Mouse (Mus musculus) frontal cortex, postnatal 10 days (tissue): Measurements from ENCODE around the gene Grk6.
"Not testable (repeated sequence)": the region's sequence is repeated elsewhere in the genome, so short reads cannot be mapped to it uniquely, and the experiment has no call there.

Experiments used
- DNase-seq, 2 experiments: peaks; one replicate each; pipeline ENCODE4 v3.0.0; 2022; ENCODE audit warnings: low spot score in 2 of 2, mixed read lengths in 1 of 2

Gene Grk6

DNA sequence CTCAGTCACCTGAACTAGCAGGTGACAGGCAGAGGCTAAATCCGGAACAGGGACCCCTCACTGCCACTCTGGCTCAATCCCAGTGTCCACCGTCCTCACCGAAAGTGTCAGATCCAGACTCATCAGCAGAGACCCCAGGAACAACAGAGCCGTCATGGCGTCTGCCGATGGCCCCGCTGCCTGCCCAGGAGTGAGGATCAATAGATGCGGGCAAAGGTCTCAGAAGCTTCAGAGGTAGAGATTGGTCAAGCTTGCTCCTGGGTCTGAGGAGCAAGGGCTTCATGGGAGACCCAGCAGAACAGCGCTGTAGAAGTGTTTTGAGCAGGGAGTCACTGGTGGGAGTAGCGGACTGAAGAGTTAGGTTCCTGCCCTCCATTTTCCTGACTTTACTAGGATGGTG lies 18.3 kb upstream of the Grk6 start, which contains the start of gene F12:
Gene F12, minus strand, starts transcription at position 181 of the 400 bp plus-strand sequence.
- DNase-seq = no peak

- DNase-seq = no peak
These were observed 15.5 kb upstream of the Grk6 start for GRCm38 (mm10) chr13:55429226-55429888.

DNA sequence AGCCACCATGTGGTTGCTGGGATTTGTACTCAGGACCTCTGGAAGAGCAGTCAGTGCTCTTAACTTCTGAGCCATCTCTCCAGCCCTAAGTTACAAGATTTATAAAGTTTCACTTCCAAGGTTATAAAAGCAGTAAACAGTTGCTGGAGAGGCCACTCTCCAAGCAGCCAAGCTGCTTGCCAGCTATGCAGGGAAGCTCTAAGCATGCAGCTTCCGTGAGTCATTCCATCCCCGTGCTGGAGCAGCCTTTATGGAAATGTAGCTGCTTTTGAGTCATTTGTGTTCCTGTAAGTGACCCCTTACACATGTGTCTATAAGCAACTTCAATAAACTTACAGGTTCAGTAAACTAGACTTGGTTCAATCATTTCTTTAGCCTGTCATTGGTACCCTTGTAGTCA lies 14.3 kb upstream of the Grk6 start:
- no peak for DNase-seq

- DNase-seq = no peak
These were observed 12.8 kb upstream of the Grk6 start for GRCm38 (mm10) chr13:55431889-55432685.

- not testable (repeated sequence) for DNase-seq
These were observed 7.7 kb upstream of the Grk6 start for GRCm38 (mm10) chr13:55437111-55437629.

DNA sequence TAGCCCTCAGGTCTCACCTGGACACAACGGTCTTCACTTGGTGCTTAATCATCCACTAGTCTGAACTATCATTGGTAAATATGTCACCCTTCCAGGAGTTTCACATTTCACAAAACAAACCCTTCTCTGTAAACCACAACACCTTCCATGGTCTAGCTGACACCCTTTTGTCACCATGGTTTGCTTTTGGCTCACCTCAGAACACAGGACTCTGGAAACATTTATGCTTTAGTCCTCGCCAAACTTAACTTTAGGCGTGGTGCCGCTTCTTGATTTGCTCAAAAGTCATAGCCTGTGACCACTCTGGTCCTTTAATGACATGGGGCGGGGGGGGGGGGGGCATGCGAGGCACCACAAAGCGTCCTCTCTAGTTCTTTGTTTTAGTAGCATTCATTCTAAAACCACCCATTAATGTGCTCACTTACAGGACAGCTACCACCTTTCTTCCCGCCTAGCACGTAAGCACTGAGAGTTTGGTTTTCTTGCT lies 1.0 kb upstream of the Grk6 start:
- no peak for DNase-seq

GRCm38 (mm10) chr13:55444286-55444936 lies 461 bp upstream of the Grk6 start:
- DNase-seq = peak in 1 of 2 experiments; percentile 65

- no peak for DNase-seq
These were observed 654 bp downstream of the Grk6 start for GRCm38 (mm10) chr13:55445361-55446091.

- DNase-seq = no peak
These were observed 1.7 kb downstream of the Grk6 start for GRCm38 (mm10) chr13:55446483-55447105.

DNA sequence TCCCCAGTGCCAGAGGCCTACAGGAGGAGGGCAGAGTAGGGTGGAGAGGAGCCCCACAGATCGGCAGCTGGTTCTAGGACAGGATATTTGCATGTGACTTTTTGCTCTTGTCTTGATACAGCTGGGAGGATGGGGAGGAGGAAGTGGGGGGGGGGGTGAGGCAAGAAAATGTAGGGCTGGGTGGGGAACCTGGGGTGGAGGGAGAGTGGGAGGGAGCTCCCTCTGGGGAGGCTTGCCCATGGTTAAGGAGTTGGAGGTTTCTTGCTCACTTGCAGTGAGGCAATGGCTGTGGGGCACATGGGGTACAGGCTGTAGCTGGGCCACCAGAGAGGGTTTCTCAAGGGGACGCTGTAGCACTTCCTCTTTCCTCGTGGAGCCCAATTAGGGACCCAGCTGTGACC lies 2.7 kb downstream of the Grk6 start:
- no peak for DNase-seq

GRCm38 (mm10) chr13:55448131-55448530 lies 3.3 kb downstream of the Grk6 start:
- no peak for DNase-seq

- no peak for DNase-seq
These were observed 4.3 kb downstream of the Grk6 start for GRCm38 (mm10) chr13:55449205-55449604.

DNA sequence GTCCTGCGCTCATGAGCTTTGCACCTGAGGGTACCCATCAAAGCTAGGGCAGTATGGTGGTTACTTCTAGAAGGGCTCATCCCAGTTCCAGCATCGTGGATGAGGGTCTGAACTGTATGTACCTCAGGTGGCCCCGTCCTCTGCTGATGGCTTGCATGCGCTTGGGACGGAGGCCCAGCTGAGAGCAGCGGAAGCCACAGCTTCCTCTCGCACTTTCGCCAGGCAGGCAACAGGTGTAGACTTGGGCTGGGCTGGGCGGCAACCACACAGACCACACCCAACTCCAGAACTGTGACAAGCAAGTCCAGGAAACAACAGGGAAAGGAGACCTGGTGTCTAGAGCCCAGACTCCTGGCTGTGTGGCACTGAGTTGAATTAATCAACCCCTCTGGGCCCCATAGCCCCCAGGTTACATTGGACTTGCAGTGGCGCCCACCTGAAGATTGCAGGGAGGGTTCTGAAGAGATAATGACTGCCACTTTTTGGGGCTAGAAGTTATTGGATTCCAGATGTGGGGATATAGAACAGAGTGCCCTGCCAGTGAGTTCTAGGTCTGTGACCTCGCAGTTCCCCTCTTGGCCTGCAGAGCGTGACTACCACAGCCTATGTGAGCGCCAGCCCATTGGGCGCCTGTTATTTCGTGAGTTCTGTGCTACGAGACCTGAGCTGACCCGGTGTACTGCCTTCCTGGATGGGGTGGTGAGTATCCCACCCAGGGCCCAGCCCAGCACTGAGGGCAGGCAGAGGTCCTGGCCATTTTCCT lies 5.0 kb downstream of the Grk6 start:
- no peak for DNase-seq

- DNase-seq = no peak
These were observed 5.7 kb downstream of the Grk6 start for GRCm38 (mm10) chr13:55450511-55450980.

- no peak for DNase-seq
These were observed 6.4 kb downstream of the Grk6 start for GRCm38 (mm10) chr13:55451296-55451695.

DNA sequence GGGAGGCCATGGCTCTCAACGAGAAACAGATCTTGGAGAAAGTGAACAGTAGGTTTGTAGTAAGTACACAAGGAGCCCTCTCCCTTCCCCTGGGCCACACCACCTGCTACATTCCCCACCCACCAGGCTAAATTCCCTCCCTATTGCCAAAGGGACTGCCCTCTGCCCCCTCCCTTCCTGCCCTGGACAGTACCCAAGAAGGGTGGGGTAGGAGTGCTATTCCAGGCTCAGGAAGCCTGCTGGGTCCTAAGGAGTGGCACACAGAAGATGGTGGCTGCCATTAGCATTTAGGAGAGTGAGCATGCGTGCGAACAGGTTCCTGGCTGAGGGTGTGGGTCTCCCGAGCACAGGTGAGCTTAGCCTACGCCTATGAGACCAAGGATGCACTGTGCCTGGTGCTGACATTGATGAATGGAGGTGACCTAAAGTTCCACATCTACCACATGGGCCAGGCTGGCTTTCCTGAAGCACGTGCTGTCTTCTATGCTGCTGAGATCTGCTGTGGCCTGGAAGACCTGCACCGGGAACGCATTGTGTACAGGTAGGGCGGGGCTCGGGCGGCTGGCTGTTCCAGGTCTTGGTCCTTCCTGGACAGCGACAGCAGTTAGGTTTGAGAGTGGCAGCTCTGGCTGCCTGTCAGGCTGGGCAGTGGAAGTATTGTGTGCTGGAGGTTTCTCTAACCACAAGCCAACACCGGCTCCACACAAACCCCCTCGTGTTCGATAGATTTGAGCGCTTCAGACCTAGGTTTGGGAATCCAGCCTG lies 7.1 kb downstream of the Grk6 start:
- DNase-seq = no peak

DNA sequence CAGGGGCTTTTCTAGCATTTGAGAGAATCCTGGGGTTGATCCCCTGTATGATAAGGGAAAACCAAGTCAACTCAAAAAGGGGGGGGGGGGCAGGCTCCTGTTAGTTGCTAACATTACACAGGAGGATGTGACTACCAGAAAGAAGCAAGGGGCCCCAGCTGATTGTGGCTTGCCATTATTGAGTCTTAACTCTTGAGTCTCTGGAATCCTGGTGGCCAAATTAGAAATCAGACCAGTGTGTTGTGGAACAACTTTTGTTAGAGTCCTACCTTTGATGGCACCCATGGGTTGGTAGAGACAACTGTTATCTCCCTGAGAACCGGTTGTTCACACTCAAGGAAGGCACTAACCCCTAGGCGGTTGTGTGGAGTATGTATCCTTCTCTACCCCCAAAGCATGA lies 18.1 kb downstream of the Grk6 start:
- DNase-seq = no peak

- no peak for DNase-seq
These were observed 18.6 kb downstream of the Grk6 start for GRCm38 (mm10) chr13:55463399-55464026.
